Mouse (Mus musculus) gastrocnemius, adult 18-20 months (tissue): ENCODE results near the gene Scrn3. TPM values are rescaled to one million over a fixed set of nuclear protein-coding genes. Genes with fewer than 3 reads are reported as not detected.

Source experiments
- DNase-seq: peaks from one replicate; pipeline ENCODE4 v3.0.0; 2021; ENCODE audit warnings: low spot score
- total RNA-seq, 2 experiments: library from RNA; stranded (reverse); gene quantifications; 2 replicates each; pipeline ENCODE4 v1.2.3; 2021

Gene Scrn3
- total RNA-seq, 2 experiments from 2014 or later, result 55.5 to 57.9 TPM

DNA sequence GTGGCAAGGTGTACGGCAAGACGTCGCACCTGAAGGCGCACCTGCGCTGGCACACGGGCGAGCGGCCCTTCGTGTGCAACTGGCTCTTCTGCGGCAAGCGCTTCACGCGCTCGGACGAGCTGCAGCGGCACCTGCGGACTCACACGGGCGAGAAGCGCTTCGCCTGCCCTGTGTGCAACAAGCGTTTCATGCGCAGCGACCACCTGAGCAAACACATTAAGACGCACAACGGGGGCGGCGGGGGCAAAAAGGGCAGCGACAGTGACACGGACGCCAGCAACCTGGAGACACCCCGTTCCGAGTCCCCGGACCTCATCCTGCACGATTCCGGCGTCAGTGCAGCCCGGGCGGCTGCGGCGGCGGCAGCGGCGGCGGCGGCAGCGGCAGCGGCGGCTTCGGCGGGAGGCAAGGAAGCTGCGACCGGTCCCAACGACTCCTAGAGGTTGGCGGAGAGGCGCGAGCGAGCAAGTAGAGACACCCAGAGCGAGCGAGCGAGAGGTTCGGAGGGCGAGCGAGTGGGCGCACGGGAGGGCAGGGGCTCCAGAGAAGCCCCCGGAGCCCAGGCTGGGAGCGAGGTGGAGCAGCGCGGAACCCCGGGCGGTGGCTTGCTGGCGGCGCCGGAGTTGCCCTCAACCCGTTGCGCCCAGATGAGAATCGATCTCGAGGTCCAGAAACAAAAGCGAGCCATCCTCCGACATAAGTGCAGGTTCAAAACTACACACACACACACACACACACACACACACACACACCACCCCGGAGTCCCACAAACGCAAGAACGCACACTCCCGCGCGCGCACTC, 38.1 kb upstream of the Scrn3 start:
- peak; percentile 22 for DNase-seq

DNA sequence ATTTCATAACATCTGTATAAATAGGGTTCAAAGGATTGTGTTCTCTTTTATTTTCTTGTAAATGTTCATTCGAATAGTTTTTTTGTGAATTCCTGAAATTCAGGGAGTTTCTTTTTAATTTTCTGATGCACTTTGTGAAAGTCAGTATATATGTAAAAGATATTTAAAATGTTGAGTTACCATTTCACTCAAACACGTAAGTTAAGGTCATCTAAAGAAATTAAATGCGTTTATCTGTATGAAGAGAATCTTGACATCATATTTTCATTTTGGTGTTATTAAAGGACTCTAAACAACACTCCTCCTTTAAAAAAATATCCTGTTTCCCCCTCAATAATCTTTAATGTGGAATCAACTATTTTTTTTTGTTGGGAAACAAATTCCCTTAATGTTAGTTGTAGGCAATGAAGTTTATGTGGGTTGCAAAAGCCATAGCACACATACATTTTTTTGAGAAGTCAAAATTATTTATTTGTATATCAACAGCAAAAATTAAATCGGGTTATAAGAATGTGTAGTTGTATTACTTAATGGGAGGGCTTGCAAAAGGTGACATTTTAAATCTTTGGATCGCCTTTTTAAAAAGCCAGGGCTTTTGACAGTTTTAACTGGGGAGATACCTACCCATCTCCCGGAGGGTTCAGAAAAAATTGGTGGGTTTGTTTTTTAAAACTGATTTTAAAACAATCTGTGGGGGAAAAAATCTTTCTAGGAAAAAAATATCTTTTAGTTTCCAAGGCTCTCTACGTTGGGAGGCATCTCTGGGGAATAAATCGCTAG, 37.0 kb upstream of the Scrn3 start:
- no peak for DNase-seq

DNA sequence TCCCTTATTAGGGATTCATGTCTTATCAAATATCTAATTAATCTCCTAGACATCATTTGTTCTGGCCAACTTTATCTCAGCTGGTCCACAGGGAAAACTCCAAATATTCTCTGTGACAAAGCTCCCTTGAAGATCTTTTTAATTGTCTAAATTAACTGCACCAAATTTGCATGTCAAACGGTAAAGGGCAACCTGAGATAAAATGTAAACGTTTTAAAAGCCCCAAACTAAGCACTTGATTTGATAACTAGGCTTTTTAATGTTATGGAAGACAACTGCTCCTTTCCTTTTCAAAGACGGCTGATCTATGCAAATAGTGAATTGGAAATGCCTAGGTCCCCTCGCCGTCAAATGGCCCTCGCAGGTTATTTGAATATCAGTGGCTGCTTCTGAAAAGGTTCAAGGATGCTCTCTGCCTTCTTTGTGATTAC, 36.2 kb upstream of the Scrn3 start:
- DNase-seq, result no peak

DNA sequence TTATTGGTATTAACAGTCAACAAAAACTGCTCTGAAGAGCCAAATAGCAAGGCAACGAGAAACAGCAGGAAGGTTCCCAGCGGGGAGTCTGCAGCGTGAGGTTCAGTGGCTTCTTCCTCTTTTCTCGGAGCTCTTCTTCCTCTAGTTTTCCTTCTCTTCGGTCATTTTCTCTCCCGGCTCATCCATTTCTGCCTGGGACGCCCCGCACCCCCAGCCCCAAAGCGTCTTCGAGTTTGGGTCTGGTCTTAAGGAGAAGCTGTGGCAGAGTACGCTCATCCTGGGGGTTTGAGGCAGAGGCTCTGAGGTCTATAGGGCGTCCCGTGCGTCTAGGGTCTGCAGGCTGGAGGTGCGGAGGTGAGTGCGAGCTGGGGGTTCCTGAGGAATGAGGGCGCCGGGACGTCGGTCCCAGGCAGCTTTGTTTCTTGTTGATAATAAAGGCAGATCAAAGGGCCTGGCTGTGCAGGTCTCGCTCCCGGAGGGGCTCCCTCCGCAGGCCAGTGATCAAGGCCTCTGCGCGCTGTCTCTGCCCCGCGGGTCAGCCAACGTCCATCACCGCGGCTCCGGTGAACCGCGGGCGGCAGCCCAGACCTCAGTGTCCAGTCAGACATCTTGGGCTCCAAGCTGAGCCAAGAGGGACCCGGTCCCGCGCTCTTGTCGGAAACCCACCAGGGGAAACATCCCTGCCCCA, 35.2 kb upstream of the Scrn3 start:
- no peak for DNase-seq

DNA sequence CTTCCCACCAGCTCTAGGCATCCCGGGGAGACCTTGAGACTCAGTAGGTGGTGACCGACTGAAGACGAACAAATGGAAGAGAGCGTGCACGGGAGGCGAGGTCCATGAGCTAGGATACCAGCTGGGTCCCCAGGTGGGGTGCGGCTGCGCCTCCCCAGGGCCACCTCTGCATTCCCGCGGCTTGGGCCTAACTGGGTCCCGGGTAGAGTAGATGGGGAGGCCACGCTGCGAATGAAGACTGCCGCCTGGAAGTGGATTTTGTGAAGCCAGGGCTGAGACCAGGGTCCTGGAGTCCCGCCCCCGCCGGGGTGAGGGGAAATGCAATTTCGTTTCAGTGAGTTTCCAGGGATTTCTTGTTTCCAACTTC, 34.7 kb upstream of the Scrn3 start:
- no peak for DNase-seq

DNA sequence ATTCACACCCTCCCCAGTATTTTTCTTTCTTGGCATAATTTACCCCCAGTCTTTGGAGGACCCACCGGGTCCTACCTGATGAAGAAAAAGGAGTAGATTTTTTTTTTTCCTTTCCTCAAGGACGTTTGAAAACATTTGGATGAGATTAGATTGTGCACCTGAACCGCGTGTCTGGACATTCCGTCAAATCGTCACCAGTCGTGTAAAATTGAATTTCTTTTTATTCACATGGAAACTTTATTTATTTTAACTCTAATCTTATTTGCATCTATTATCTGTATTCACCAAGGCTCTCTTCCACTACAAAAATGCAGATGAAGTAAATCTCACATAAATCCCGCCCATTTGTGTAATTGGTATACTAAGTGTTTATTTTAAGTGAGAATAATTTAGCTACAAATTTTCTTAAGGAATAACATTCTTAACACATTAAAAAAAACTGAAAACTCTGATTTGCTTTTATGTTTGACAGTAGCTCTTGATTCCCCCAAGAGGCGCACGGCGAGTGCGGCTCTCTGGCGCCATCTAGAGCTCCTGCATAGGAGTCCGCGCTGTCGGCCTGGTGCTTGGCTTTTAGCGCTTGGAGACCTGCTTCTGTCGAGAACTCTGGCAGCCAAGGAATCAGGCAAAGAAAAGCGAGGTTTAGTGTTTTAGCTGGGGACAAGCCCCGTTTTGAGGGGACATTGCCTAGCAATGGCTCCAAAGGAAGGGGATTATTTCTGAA, 34.1 kb upstream of the Scrn3 start:
- peak; percentile 85 for DNase-seq

DNA sequence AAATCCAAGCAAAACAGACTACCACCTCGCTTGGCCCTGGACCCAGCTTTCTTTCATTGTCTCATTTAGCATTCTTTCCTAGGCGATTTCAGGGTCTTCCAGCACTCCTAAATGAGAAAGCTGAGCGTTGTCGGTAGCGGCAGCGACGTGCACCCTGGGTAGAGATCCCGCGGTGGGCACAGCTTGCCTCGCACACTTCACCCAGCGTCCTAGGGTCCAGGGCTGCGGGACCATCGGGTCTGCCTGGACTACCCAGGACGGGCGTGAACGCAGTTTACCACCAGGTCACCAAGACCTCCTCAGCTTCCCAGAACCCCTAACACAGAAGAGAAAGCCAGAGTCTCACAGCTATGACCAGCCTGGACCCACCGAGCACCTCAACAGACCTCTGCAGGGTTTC, 33.5 kb upstream of the Scrn3 start:
- DNase-seq, result no peak

DNA sequence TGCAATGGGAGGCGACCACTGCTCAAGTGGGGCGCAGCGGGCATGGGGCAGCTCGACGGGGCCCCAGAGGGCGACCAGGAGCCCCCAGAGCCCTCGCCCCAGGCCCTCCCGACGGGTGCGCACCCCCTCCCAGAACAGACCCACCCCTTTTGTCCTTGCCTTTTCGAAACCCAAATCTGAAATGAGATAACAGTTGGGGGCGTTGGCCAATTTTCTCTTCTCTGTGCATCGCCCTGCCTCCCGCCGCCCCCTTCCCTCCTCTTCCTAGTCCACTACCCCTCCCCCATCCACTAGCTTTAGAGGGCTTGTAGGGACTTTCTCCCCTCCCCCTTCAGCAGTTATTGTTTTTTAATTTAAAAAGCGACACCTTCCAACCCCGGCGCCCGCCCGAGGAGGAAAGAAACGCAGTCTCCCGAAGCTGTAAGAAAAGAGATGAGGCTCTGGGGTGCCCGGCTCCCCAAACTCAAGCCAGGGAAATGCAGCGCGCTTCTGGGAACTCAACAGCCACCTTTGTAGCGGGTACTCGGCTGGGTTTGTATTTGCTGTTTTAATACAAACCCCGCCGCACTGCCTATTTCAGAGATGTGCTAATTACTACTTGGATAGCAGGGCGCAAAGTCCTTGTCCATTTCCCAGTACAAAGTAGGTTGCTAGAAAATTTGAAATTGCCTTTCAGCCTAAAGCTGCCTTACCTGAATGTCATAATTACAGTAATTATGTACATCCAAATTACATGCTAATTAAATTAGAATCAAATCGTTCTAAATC, 32.9 kb upstream of the Scrn3 start:
- no peak for DNase-seq

DNA sequence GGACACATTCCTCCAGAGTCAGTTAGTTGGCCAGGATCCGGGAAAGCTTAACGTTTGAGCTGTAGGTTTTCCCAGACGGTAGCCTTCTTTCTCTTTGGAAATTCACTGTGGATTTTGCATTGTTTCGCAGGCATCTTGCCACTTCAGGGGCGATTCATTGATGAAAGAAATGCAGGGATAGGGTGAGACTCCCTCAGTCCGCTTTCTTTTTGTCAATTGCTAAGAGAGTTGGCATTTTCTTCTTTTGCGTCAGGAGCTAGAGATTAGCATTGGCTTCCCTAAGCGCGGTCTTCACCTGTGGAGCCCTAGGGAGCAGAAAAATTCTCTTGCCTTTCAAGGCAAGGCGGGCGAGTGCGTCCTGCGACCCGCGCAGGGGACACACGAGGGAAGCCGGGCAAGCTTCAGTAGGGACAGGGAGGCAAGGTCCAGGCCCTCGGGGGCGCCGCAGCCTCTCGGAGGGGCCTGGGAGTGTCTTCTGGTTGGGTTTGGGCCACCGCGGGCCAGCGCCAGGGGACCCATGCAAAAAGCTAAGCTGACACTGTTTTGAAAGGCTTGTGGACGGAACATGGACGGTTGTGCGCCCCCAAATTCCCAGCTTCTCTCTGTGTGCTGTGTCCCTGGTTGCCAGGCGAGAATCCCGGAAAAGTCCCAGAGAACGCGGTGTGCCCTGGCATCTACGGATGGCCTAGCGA, 31.9 kb upstream of the Scrn3 start:
- no peak for DNase-seq

DNA sequence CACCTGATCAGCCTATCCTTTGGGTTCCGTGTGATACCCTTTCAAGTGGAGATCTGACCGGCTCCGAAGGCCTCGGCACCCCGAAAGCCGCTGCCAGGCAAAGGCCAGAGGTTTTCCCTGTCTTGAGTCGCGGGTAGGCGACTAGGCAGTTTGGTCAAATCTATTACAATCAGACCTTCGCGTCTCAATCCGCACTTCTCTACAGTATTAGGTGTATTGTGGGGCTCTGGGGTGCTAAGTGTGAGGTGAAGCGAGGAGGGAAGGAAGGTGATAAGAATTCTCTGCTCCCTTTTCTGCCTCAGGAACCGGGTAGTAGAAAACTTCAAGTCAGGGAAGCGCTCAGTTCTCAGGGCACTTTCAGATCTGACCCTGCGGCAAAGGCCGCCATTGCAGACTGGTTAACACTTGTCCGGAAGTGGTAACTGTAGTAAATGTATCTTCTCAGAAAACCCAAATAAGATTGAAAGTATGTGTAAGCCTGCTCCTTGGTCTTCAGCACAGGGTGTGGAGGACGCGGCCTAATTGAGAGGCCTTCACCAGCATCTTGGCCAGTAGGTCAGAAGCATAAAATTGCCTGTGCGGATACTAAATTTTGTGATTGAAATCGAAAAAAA, 31.2 kb upstream of the Scrn3 start:
- DNase-seq, result no peak

DNA sequence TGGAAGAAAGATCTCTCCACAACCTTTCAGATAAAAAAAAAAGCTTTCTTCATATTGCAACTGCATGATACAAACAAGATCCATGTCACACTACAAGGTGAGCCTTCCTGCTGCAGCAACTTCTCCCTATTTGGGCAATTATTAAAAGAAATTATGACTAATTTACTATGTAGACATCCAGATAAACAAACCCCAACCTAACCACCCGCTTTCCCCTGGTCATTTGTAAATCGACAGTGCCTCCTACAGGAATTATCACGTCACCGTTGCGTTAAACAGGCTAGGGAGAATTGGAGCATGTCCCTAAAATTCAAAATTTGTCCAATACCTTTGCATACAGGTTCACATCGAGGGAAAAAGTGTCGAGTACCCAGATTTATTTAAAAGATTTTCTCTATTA, 30.7 kb upstream of the Scrn3 start:
- DNase-seq, result no peak

DNA sequence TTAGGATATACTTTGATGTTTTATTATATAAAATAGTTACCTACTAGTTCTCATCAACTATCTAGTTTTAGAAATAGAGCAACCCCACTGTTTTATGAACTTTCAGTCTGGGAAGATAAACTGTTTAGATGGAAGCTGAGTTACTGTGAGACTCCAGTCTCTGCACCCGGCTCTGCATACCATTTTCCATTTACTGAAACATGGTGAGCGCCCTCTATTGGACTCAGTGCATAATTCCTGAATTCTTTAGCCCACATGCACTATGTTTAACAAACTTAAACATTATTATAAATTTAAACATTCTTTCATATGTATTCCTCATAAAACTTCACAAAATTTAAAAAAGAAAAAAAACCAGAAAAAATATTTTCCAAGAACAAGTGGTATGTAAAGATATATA, 26.8 kb upstream of the Scrn3 start:
- DNase-seq, result no peak

DNA sequence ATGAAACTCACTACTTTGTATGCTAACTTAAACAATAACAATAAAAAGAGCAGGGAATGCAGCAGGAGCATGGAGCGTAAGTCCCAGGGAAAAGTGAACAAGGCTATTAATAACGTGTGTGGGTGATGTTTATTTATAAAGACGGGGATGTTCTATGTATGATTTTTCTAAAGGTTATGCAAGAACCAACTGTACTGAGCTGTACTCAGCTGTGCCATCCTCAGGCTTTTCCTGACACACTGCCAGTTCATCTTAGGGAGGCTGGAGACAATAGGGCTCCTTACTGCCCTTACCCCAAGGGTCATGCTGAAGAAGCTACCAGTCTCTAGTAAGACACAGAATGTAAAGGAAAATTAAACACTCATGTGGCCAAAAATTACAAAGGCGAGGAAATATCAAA, 21.3 kb upstream of the Scrn3 start:
- DNase-seq, result peak; percentile 24

DNA sequence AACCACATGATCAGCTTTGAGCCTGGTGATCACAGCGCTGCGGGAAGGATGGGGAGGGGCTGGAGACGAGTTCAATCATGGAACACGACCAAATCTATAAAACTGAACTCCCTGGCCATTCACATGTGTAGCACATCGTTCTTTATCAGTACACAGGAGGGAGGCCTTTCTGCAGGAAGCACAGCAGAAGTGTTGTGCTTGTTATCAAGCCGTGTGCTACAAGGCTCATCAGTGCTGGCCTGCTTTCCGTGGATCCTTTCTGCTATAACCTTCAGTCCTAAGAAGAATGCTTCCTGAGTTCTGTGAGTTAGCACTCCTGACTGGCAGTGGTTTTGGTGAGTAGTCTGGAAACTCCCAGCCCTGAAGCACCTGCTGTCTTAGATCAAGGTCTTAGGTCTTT, 17.4 kb upstream of the Scrn3 start:
- DNase-seq, result no peak

DNA sequence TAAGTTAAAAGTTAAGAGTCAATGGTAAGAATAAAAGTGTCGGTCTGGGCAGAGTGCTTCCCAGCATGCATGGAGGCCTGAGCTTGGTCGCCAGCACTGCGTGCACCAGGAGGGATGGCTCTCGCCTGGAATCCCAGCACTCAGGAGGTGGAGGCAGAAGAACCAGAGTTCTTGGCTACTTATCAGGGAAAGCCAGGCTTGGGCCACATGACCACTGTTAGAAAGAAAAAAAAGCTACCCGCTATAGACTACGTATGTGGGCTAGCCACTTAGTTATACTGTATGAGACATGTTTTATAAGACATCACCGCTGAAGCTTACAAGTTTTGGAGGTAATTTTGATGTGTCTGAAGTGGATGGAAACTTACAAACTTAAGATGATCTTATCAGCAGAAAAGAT, 14.2 kb upstream of the Scrn3 start:
- DNase-seq, result no peak

DNA sequence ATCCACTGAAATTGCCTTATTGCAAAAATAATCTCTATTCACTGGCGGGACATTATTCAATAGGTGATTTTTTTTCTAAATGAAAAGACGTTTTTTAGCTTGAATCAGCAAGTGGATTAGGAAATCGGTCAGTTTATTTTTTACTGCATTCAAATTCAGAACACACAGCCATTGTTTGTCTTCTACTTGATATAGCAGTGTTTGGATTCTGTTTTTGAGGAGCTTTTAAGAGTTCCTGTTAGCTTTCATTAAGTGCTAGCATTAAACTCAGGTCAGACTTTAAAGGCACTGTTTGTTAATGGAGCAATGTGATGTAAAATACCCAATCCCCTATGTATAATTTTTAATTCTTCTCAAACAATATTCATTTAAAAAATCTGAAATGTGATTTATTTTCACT, 13.6 kb upstream of the Scrn3 start:
- DNase-seq, result no peak

DNA sequence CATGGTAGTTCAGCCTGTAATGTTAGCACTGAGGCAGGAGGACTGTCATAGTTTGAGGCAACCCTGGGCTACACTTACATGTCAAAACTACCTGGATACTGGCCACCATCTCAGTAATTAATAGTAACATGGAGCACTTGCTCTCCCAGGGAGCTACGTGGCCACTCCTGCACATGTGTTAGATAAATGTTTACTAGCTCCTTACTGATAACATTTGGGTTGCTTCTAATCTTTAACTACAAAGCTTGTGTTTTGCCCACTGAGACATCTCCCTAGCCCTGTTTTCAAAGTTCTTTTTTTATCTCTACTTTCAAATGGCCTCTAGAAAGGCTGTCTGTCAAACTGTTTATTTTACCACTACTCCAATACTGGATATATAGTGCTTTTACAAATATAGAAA, 10.4 kb upstream of the Scrn3 start:
- DNase-seq, result no peak

DNA sequence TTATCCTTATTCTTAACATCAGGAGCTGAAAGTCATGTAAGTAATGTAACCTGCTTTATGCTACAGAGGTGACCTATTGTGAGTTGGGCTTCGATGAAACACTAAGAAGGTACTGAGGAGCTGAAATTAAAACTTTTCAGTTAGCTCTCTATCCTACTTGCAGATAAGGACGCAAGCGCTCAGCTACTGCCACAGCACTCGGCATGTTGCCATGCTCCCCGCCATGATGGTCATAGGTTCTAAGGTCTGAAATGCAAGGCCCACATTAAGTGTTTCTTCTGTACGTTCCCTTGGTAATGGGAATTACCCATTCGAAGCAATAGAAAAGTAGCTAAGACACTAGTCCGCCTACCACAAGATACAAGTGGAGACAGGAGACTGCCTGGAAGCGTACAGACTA, 9.7 kb upstream of the Scrn3 start:
- DNase-seq, result no peak

DNA sequence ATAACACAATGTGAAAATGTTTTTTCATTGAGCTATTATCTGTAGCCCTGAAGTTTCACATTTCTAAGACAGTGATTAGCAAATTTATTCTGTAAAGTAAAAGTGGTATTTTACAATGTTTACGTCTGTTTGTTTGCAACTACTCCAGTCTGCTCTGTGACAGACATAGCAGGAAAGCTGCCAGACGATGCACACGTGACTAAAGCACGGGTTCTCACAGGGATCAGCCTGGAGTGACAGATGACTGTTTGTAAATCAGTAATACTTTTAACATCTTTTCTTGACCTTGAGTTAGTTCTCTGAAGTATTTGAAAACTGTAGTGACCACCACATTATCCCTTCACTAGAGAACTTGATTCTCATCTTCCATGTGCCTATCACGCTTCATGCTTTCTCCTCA, 7.9 kb upstream of the Scrn3 start:
- DNase-seq, result no peak

DNA sequence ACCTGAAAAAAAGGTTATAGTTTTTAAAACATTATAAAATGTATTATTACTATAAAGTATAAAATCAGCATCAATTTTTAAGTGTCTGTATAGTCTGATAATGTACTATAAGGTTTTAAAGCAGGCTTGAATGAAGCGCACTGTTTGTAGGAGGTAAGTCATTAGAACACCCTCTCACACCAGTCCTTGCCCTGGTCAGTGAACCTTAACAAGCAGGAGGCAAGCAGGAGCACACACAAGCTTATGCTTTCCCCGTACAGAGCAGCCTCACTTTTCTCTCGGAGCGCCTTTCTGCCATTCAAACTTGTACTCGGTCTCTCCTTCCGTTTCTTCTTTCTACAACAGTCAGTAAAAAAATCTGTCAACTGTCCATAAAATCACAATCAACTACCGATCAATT, 6.4 kb upstream of the Scrn3 start:
- no peak for DNase-seq
